Mouse (Mus musculus): ENCODE measurements around the gene Insyn1.

DNA sequence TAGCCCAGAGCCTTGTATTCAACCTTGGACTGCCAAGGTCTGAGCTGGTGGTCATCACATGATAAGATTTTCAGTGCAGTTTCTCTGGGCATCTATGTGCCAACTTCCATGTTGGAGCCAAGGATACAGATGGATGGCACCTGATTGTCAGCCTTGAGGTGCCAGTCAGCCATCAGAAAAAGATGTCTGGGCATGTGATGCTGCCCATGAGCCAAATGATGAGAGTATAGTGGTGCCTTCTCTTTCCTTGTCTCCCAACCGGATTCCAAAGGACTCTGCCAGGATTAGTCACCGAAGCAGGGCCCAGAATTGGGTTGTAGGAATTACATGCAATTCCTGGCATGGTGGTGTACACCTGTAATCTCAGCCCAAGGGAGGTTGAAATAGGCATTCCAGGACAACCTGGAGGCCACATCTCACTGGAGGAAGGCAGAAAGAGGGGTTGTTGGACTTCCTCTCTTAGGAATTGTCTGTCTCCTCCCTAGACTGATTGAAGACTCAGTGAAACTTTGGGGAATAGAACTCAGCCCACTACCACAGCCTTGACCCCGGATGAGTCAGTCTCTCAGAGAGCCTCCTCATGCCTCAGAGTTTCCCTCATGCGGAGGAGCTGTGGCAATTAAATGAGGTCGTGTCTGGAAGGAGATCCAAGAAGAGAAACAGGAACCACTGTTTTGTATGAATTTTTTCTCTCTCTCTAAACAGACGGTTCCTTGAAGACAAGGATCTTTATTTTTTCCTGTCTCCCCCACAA, 46.9 kb upstream of the Insyn1 start:
- TF ChIP-seq HCFC1 (IDR thresholded peaks at IDR 0.05; ENCODE audit: borderline replicate concordance, insufficient read depth, low read length) (no peak), ZNF384 (IDR thresholded peaks at IDR 0.05; ENCODE audit: low read depth, low read length) (no peak), CHD2 (IDR thresholded peaks at IDR 0.05; ENCODE audit: low read depth, low read length) (no peak), ZC3H11A (IDR thresholded peaks at IDR 0.05; ENCODE audit: borderline replicate concordance, low read depth, low read length) (no peak)

Measured in ES-E14 (cell line).